Comparison of ENCODE assay signal across 26 mouse cellular contexts in genomic region chr3:32125431-32125830, GRCm38 (mm10).
"Had no signal": no experiment of that assay in that cellular context is flagged by ENCODE, and none has a peak within 500 bp of the region (broad histone marks: within the 10 kb centered on the region; RNA-seq: fewer than 3 reads in every experiment).

No protein-coding gene starts in this region.

- H3K27ac ChIP-seq: left cerebral cortex, adult 2 months; limb, embryonic 12.5 days; limb, embryonic 15.5 days; liver, embryonic 12.5 days; liver, embryonic 15.5 days; lung, embryonic 15.5 days; neural tube, embryonic 13.5 days; stomach, postnatal 0 days had no signal

- DNase-seq: kidney, adult 18-20 months; kidney, adult 9 months; kidney, postnatal 36 days; layer of hippocampus, postnatal 36 days; left cerebral cortex, postnatal 4 days; lung, adult 18-20 months; lung, postnatal 10 days; lung, postnatal 36 days; midbrain, embryonic 14.5 days; right cerebral cortex, adult 18-20 months; right cerebral cortex, postnatal 14 days; right cerebral cortex, postnatal 4 days; thymus, adult 2 months; thymus, postnatal 14 days; thymus, postnatal 4 days had no signal

- H3K9ac ChIP-seq: limb, embryonic 12.5 days; limb, embryonic 15.5 days; liver, embryonic 12.5 days; liver, embryonic 15.5 days; lung, embryonic 15.5 days; neural tube, embryonic 13.5 days had no signal

- ATAC-seq: intestine, embryonic 16.5 days; liver, embryonic 12.5 days had no signal

- H3K4me1 ChIP-seq: limb, embryonic 12.5 days; limb, embryonic 15.5 days; liver, embryonic 12.5 days; liver, embryonic 15.5 days; lung, embryonic 15.5 days; megakaryocyte, embryonic 14.5 days had no signal

- H3K27me3 ChIP-seq: limb, embryonic 12.5 days; limb, embryonic 15.5 days; liver, embryonic 12.5 days; liver, embryonic 15.5 days; lung, embryonic 15.5 days; megakaryocyte, embryonic 14.5 days; neural tube, embryonic 13.5 days had no signal

- H3K4me3 ChIP-seq: left cerebral cortex, adult 2 months; limb, embryonic 12.5 days; limb, embryonic 15.5 days; liver, embryonic 12.5 days; liver, embryonic 15.5 days; lung, embryonic 15.5 days; megakaryocyte, embryonic 14.5 days; neural tube, embryonic 13.5 days had no signal

- H3K4me2 ChIP-seq: limb, embryonic 12.5 days; limb, embryonic 15.5 days; liver, embryonic 12.5 days; liver, embryonic 15.5 days; lung, embryonic 15.5 days; midbrain, embryonic 11.5 days; neural tube, embryonic 13.5 days had no signal

- H3K9me3 ChIP-seq: limb, embryonic 12.5 days; limb, embryonic 15.5 days; liver, embryonic 12.5 days; liver, embryonic 15.5 days; lung, embryonic 15.5 days; neural tube, embryonic 13.5 days had no signal

- H3K36me3 ChIP-seq: limb, embryonic 12.5 days; limb, embryonic 15.5 days; liver, embryonic 12.5 days; liver, embryonic 15.5 days; lung, embryonic 15.5 days; neural tube, embryonic 13.5 days had no signal
